Mouse (Mus musculus) lung, embryonic 14.5 days (tissue): Measurements from ENCODE around the gene Aldoc. TPM values are rescaled to one million over a fixed set of nuclear protein-coding genes. Genes with fewer than 3 reads are reported as not detected.

ENCODE experiments used
- ATAC-seq: fragments of 200-750 bp; cut with Nextera tagmentation; 2 replicates; pipeline ENCODE4 v1.8.0; 2017; ENCODE audit warnings: mild to moderate bottlenecking, moderate TSS enrichment, moderate library complexity; ENCODE audit not compliant: insufficient read depth
- DNase-seq: peaks from one replicate; pipeline ENCODE4 v3.0.0-alpha.2; 2015
- H3K27ac ChIP-seq: fragments of 300-500 bp; sonication (generic); 2 replicates; pipeline ENCODE4 v1.5.1; 2014; ENCODE audit warnings: low read depth, mild to moderate bottlenecking, moderate library complexity
- H3K27me3 ChIP-seq: fragments of 300-500 bp; sonication (generic); 2 replicates; pipeline ENCODE4 v1.6.1; 2014; ENCODE audit warnings: low read length, control low read depth; ENCODE audit not compliant: insufficient read depth
- H3K36me3 ChIP-seq: fragments of 300-500 bp; sonication (generic); 2 replicates; pipeline ENCODE4 v1.6.1; 2014; ENCODE audit warnings: control low read depth; ENCODE audit not compliant: insufficient read depth
- H3K4me1 ChIP-seq: fragments of 300-500 bp; sonication (generic); 2 replicates; pipeline ENCODE4 v1.6.1; 2014; ENCODE audit warnings: antibody characterized with exemption, control low read depth; ENCODE audit not compliant: insufficient read depth
- H3K4me2 ChIP-seq: fragments of 300-500 bp; sonication (generic); 2 replicates; pipeline ENCODE4 v1.6.1; 2014; ENCODE audit warnings: mild to moderate bottlenecking
- H3K4me3 ChIP-seq: fragments of 300-500 bp; sonication (generic); 2 replicates; pipeline ENCODE4 v1.5.1; 2014; ENCODE audit warnings: low read depth, low read length
- H3K9ac ChIP-seq: fragments of 300-500 bp; sonication (generic); 2 replicates; pipeline ENCODE4 v1.6.1; 2014
- H3K9me3 ChIP-seq: fragments of 300-500 bp; sonication (generic); 2 replicates; pipeline ENCODE4 v1.6.1; 2016; ENCODE audit warnings: low read depth, low read length, control low read depth
- CTCF ChIP-seq: IDR thresholded peaks from 2 replicates; pipeline ENCODE4 v1.5.1; 2016; ENCODE audit warnings: antibody characterized with exemption, low read depth
- WGBS: fragments of 180-500 bp; shearing (Covaris S2); extraction: QIAGEN DNeasy Blood & Tissue Kit; methylation state at CpG from one replicate; pipeline ENCODE4 v1.1.7; 2014; 5-methylcytosine and 5-hydroxymethylcytosine counted together
- polyA plus RNA-seq: library from polyadenylated mRNA; unstranded; fragments of >200 nt; fragmentation: Nextera tagmentation; extraction: Ambion mirVana; gene quantifications from 2 replicates; pipeline ENCODE4 v1.2.1, GENCODE M21; 2014

The Aldoc gene
- polyA plus RNA-seq, 1 experiment from 2014 or later: 4.4 TPM

DNA sequence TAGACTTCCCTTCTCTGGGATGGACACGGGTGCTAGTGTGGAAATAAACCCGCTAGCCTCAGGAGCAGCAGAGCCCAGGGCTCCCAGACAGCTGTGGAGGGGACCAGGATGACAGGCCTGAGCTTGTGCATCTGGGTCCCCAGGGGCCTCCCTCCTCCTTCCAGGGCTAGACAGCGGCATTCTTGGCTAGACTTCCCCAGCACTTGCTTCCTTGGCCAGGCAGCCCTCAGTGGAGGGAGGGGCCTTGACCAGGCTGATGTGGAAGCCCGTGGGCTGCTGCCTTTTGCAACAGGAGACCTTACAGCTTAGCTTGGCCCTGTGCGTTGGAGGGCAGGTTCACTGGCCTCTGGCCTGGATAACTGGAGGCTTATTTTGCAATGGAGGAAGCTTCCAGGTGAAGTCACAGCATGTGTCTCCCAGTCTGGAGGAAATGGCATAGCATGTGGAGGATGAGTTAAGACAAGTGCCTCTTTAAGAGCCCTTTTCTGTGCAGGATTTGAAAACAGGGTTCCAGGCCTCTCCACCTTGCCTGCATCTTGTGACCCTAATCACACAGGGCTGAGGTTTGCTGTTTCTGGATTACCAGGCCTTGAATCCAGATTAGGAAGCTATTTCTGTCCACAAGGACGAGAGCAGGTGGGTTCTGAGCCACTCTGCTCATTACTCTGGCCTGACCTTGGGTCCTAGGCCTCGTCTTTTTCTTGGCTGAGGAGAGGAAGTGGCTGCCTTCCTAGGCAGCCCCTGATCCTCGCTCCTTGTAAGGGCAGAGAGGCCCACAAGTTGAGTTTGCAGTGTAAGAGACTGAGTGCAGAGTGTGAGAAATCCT, 22.3 kb downstream of the Aldoc start:
- Histone ChIP-seq H3K27ac (peak overlapping the region; percentile 32; the same call in 1 of the 2 replicates), H3K9me3 (no peaks in the 10 kb centered on the region), H3K4me3 (peak overlapping the region; percentile 85; the same call in 1 of the 2 replicates), H3K36me3 (peaks cover 15% of the 10 kb centered on the region), H3K4me1 (peaks cover 19% of the 10 kb centered on the region; the same call in 1 of the 2 replicates), H3K9ac (0 out of 2 replicates have a peak overlapping the region, but pooled peaks have one; percentile 6), H3K4me2 (peak overlapping the region; percentile 90), H3K27me3 (no peaks in the 10 kb centered on the region)
- TF ChIP-seq CTCF: no peak
- WGBS: 48% methylated on average over 8 of the region's 8 CpGs
- DNase-seq: peak; percentile 67
- ATAC-seq: peak; percentile 18

DNA sequence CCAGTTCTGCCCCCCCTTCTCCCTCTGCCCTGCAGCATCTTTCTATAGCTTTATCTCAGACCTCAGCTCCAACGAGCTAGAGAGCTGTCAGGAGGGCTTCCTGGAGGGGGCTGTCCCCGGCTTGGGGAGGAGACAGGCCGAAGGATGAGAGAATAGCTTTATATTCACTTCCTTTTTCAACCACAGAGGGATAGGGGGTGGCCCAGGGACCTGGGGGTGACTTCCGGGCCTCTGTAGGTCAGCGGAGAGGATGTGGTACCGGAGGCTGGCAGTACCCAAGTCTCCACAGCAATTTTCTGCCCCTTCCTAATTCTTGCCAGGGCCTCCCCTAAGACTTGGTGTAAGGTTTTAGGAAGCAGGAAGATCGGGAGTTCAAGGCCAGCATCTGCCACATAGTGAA, 23.0 kb downstream of the Aldoc start:
- TF ChIP-seq CTCF: no peak
- WGBS: 69% methylated on average over 7 of the region's 7 CpGs
- no peak for ATAC-seq
- H3K4me1 ChIP-seq: peaks cover 19% of the 10 kb centered on the region; the same call in 1 of the 2 replicates
- H3K36me3 ChIP-seq: peaks cover 13% of the 10 kb centered on the region
- H3K4me3 ChIP-seq: no peak overlapping the region
- H3K9ac ChIP-seq: no peak overlapping the region
- no peak for DNase-seq
- H3K9me3 ChIP-seq: no peaks in the 10 kb centered on the region
- H3K27ac ChIP-seq: 0 out of 2 replicates have a peak overlapping the region, but pooled peaks have one; percentile 18
- H3K4me2 ChIP-seq: no peak overlapping the region
- H3K27me3 ChIP-seq: no peaks in the 10 kb centered on the region

DNA sequence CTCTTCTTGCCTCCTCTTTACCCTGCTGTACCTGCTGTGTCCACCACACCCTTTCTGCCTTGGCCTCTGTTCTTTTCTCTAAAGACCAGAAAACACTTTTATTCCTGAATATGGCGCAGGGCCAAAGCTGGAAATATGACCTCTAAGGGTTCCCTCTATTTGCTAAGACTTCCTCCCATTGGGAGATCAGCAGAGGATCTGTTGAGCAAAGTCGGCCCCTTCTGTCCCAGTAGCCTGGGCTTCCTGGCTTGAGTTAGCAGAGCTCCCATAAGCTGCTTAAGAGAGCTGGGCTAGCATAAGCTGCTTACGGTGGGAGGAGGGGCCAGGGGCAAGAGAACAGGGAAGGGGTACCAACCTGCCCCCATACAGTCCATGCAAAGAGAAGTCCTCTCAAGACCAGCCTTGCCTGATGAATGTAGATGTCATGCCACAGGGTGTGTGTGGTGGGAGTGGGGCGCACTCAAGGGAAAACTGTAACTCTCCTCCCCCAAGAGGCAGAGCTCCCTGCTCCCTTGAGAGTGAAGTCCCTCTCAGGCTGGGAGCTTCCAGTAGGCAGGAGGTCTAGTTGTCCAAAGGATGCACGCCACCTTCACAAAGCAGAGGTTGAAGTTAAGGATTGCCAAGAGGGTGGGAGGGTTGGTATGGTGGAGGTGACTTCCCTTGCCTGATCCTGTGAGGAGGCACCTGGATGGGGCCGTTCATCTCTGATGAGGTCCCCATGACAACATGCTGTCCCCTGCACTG, 23.7 kb downstream of the Aldoc start:
- WGBS: 74% methylated on average over 6 of the region's 6 CpGs
- ATAC-seq (no peak), DNase-seq (no peak)
- H3K27ac ChIP-seq: no peak overlapping the region
- no peak overlapping the region for H3K4me3 ChIP-seq
- H3K27me3 ChIP-seq: no peaks in the 10 kb centered on the region
- peaks cover 19% of the 10 kb centered on the region; the same call in 1 of the 2 replicates for H3K4me1 ChIP-seq
- H3K36me3 ChIP-seq: peaks cover 13% of the 10 kb centered on the region
- no peak overlapping the region for H3K9ac ChIP-seq
- no peaks in the 10 kb centered on the region for H3K9me3 ChIP-seq
- TF ChIP-seq CTCF: no peak
- no peak overlapping the region for H3K4me2 ChIP-seq

DNA sequence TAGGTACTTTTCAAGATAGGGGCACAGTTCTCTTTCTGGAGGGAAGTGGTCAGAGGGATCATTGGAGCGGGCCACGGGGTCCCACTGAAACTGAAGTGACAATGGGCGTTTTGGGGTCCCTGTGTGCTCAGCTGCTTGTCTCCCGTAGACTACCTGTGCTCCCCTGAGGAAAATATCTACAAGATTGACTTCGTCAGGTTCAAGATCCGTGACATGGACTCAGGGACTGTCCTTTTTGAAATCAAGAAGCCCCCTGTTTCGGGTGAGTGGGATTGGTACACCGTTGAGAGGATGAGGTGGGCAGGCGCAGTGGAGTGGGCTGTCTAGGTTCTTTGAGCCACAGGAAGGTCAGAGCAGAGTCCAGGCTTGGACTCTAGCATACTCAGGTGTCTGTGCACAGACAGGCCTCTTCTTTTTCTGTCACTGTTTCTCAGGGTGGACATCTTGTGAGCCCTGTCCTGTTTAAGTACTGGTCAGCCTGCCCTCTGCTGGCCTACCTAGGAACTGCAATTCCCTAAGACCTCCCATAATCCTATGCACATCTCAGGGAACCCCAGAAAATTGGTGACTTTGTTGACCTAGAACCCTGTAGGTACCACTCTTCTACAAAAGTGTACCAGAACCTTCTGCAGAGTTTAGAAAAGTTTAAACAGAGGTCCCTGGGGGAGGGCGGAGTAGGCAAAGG, 24.4 kb downstream of the Aldoc start:
- H3K9ac ChIP-seq: no peak overlapping the region
- H3K36me3 ChIP-seq: peaks cover 13% of the 10 kb centered on the region
- ATAC-seq: no peak
- no peak overlapping the region for H3K4me3 ChIP-seq
- DNase-seq: peak; percentile 92
- peak; percentile 91 for TF ChIP-seq CTCF
- no peaks in the 10 kb centered on the region for H3K27me3 ChIP-seq
- WGBS: 86% methylated on average over 10 of the region's 10 CpGs
- H3K4me2 ChIP-seq: no peak overlapping the region
- H3K4me1 ChIP-seq: peaks cover 19% of the 10 kb centered on the region; the same call in 1 of the 2 replicates
- H3K27ac ChIP-seq: no peak overlapping the region
- no peaks in the 10 kb centered on the region for H3K9me3 ChIP-seq

GRCm38 (mm10) chr11:78347908-78348307, 25.1 kb downstream of the Aldoc start:
- DNase-seq (no peak), ATAC-seq (no peak)
- H3K9me3 ChIP-seq: no peaks in the 10 kb centered on the region
- peaks cover 19% of the 10 kb centered on the region; the same call in 1 of the 2 replicates for H3K4me1 ChIP-seq
- H3K27ac ChIP-seq: no peak overlapping the region
- H3K27me3 ChIP-seq: no peaks in the 10 kb centered on the region
- no peak overlapping the region for H3K4me3 ChIP-seq
- TF ChIP-seq CTCF: no peak
- H3K4me2 ChIP-seq: no peak overlapping the region
- H3K36me3 ChIP-seq: peaks cover 13% of the 10 kb centered on the region
- 73% methylated on average over 9 of the region's 9 CpGs for WGBS
- no peak overlapping the region for H3K9ac ChIP-seq

DNA sequence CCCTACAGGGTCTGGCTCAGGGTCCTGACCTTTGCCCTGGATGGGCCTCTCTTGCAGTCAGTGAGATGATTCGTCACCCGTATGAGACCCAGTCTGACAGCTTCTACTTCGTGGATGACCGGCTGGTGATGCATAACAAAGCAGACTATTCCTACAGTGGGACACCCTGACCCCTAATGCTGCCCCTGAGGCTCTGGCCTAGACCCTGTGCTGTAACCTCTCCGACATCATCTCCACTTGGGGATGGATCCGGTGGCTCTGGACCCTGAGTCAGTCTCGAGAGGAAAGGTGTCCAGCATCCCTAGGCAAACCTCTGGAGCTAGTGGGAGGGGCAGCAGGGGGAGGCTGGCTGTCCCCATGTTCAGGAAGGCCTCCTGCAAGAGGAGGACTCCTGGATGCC, 25.7 kb downstream of the Aldoc start:
- no peaks in the 10 kb centered on the region for H3K27me3 ChIP-seq
- ATAC-seq (no peak), DNase-seq (no peak)
- no peak overlapping the region for H3K4me3 ChIP-seq
- TF ChIP-seq CTCF: no peak
- H3K36me3 ChIP-seq: peaks cover 13% of the 10 kb centered on the region
- H3K4me1 ChIP-seq: peaks cover 19% of the 10 kb centered on the region; the same call in 1 of the 2 replicates
- H3K4me2 ChIP-seq: no peak overlapping the region
- H3K27ac ChIP-seq: no peak overlapping the region
- H3K9ac ChIP-seq: no peak overlapping the region
- no peaks in the 10 kb centered on the region for H3K9me3 ChIP-seq
- WGBS: 35% methylated on average over 7 of the region's 7 CpGs
